Mouse (Mus musculus): ENCODE data around the gene Epb41l3.

GRCm38 (mm10) chr17:69225996-69226395 lies 150.5 kb downstream of the Epb41l3 start:
- TF ChIP-seq POLR2A (IDR thresholded peaks at IDR 0.05; ENCODE audit: insufficient read depth, low read length), result no peak
- no peak for TF ChIP-seq EP300 (IDR thresholded peaks at IDR 0.05; ENCODE audit: insufficient read depth, low read depth, low read length)
